Mouse (Mus musculus) MEL (cell line): Measurements from ENCODE around the gene Cog6. TPM values are rescaled to one million over a fixed set of nuclear protein-coding genes. Genes with fewer than 3 reads are reported as not detected.

ENCODE experiments used
- DNase-seq: peaks from one replicate; pipeline ENCODE4 v3.0.0; 2011; ENCODE audit warnings: low read depth, low spot score
- H3K27ac ChIP-seq: 2 replicates; pipeline ENCODE4 v1.5.1; 2012; ENCODE audit warnings: low read depth, mild to moderate bottlenecking, control low read depth, low read length, moderate library complexity; ENCODE audit not compliant: control insufficient read depth
- H3K27me3 ChIP-seq, 2 experiments: fragments of 150-350 bp in 1 of 2; sonication (generic) in 1 of 2; 2 replicates each; pipeline ENCODE4 v1.6.1; 2012; ENCODE audit warnings: low read length in 2 of 2, mild to moderate bottlenecking in 2 of 2, improper control_type of control experiment in 1 of 2, moderate library complexity in 1 of 2; ENCODE audit not compliant: insufficient read depth in 2 of 2, control insufficient read depth in 1 of 2
- H3K36me3 ChIP-seq, 2 experiments: 2 replicates each; pipeline ENCODE4 v1.6.1; 2012 to 2014; ENCODE audit warnings: low read length in 2 of 2, improper control_type of control experiment in 1 of 2, inconsistent platforms in 1 of 2, mild to moderate bottlenecking in 1 of 2; ENCODE audit not compliant: insufficient read depth in 2 of 2, control insufficient read depth in 1 of 2
- H3K4me1 ChIP-seq, 2 experiments: fragments of 150-350 bp in 1 of 2; sonication (generic) in 1 of 2; 2 replicates each; pipeline ENCODE4 v1.6.1; 2012; ENCODE audit warnings: low read length in 2 of 2, improper control_type of control experiment in 1 of 2, mild to moderate bottlenecking in 1 of 2; ENCODE audit not compliant: insufficient read depth in 2 of 2, control insufficient read depth in 1 of 2
- H3K4me3 ChIP-seq, 2 experiments: fragments of 150-350 bp in 1 of 2; sonication (generic) in 1 of 2; 2 replicates each; pipeline ENCODE4 v1.5.1; 2012; ENCODE audit warnings: low read depth in 2 of 2, low read length in 2 of 2, mild to moderate bottlenecking in 2 of 2, moderate library complexity in 2 of 2, control low read depth in 1 of 2, improper control_type of control experiment in 1 of 2; ENCODE audit not compliant: control insufficient read depth in 1 of 2, insufficient read depth in 1 of 2
- H3K79me2 ChIP-seq: 2 replicates; pipeline ENCODE4 v1.6.1; 2012; ENCODE audit warnings: mild to moderate bottlenecking, low read length, moderate library complexity; ENCODE audit not compliant: control insufficient read depth, poor library complexity, insufficient read depth
- H3K9ac ChIP-seq: 2 replicates; pipeline ENCODE4 v1.6.1; 2012; ENCODE audit warnings: low read depth, mild to moderate bottlenecking, control low read depth, low read length, moderate library complexity; ENCODE audit not compliant: control insufficient read depth, poor library complexity, severe bottlenecking
- H3K9me3 ChIP-seq: fragments of 150-350 bp; sonication (generic); replicated peaks from 2 replicates; pipeline ENCODE4 v1.6.1; 2012; ENCODE audit warnings: mild to moderate bottlenecking, low read length, improper control_type of control experiment, moderate library complexity; ENCODE audit not compliant: insufficient read depth
- BHLHE40 ChIP-seq: IDR thresholded peaks from 2 replicates; pipeline ENCODE4 v1.6.1; 2012; ENCODE audit warnings: low read depth, mild to moderate bottlenecking, inconsistent platforms, low read length, improper control_type of control experiment, borderline replicate concordance
- CTCF ChIP-seq, 3 experiments: IDR thresholded peaks in 2 of 3; conservative IDR thresholded peaks in 1 of 3; 2 replicates each; pipeline ENCODE4 v1.5.1; 2011 to 2012; ENCODE audit warnings: low read length in 3 of 3, low read depth in 2 of 3, mild to moderate bottlenecking in 2 of 3, improper control_type of control experiment in 1 of 3, inconsistent platforms in 1 of 3, mixed read lengths in 1 of 3, moderate library complexity in 1 of 3; ENCODE audit not compliant: control insufficient read depth in 1 of 3, insufficient read depth in 1 of 3, poor library complexity in 1 of 3, severe bottlenecking in 1 of 3
- EP300 ChIP-seq, 2 experiments: IDR thresholded peaks; 2 replicates each; pipeline ENCODE4 v1.6.1; 2011; ENCODE audit warnings: improper control_type of control experiment in 2 of 2, low read length in 2 of 2, low read depth in 1 of 2, mild to moderate bottlenecking in 1 of 2
- KAT2A ChIP-seq: conservative IDR thresholded peaks from 2 replicates; pipeline ENCODE4 v1.6.1; 2012; ENCODE audit warnings: low read depth, low read length, improper control_type of control experiment, inconsistent platforms
- MEF2A ChIP-seq: IDR thresholded peaks from 2 replicates; pipeline ENCODE4 v1.6.1; 2014; ENCODE audit warnings: low read depth, mild to moderate bottlenecking, inconsistent platforms, low read length, improper control_type of control experiment; ENCODE audit not compliant: poor library complexity, insufficient replicate concordance, severe bottlenecking; ENCODE audit errors: extremely low read depth
- MYB ChIP-seq: IDR thresholded peaks from 2 replicates; pipeline ENCODE4 v1.6.1; 2011; ENCODE audit warnings: mild to moderate bottlenecking, low read depth, low read length, improper control_type of control experiment
- POLR2A ChIP-seq, 2 experiments: IDR thresholded peaks; 2 replicates each; pipeline ENCODE4 v1.6.1; 2011 to 2012; ENCODE audit warnings: low read length in 2 of 2, mild to moderate bottlenecking in 2 of 2, control low read depth in 1 of 2, improper control_type of control experiment in 1 of 2, low read depth in 1 of 2, moderate library complexity in 1 of 2; ENCODE audit not compliant: control insufficient read depth in 1 of 2, insufficient read depth in 1 of 2, poor library complexity in 1 of 2
- RAD21 ChIP-seq: IDR thresholded peaks from 2 replicates; pipeline ENCODE4 v1.6.1; 2011; ENCODE audit warnings: mild to moderate bottlenecking, low read depth, low read length, improper control_type of control experiment
- SIN3A ChIP-seq: IDR thresholded peaks from 2 replicates; pipeline ENCODE4 v1.6.1; 2012; ENCODE audit warnings: low read length, improper control_type of control experiment, inconsistent platforms
- SMC3 ChIP-seq: IDR thresholded peaks from 2 replicates; pipeline ENCODE4 v1.6.1; 2011; ENCODE audit warnings: low read depth, low read length, improper control_type of control experiment
- USF1 ChIP-seq: IDR thresholded peaks from 2 replicates; pipeline ENCODE4 v1.6.1; 2014; ENCODE audit warnings: low read depth, mild to moderate bottlenecking, inconsistent platforms, low read length, improper control_type of control experiment, moderate library complexity
- ZC3H11A ChIP-seq: IDR thresholded peaks from 2 replicates; pipeline ENCODE4 v1.6.1; 2012; ENCODE audit warnings: low read depth, mild to moderate bottlenecking, inconsistent platforms, low read length, improper control_type of control experiment
- ZNF384 ChIP-seq: IDR thresholded peaks from 2 replicates; pipeline ENCODE4 v1.6.1; 2012; ENCODE audit warnings: low read depth, mild to moderate bottlenecking, inconsistent platforms, low read length, improper control_type of control experiment
- polyA plus RNA-seq, 2 experiments: library from polyadenylated mRNA; stranded (reverse) in 1 of 2; unstranded in 1 of 2; fragments of >175 nt in 1 of 2; fragments of >200 nt in 1 of 2; gene quantifications; 2 replicates each; pipeline versions ENCODE4 v1.2.1 to v1.2.4; 2012; ENCODE audit warnings: low replicate concordance in 2 of 2, low read depth in 1 of 2; ENCODE audit not compliant: insufficient read length in 2 of 2, insufficient read depth in 1 of 2, missing spikeins in 1 of 2
- total RNA-seq: library from RNA; depleted of rRNA; stranded (reverse); fragments of 300-350 nt; gene quantifications from 2 replicates; pipeline ENCODE4 v1.2.3, GENCODE M21; 2012

Cog6 gene
- total and polyA plus RNA-seq, 3 experiments, result 15.6 to 21.6 TPM; not detected in 1

- no peaks in the 10 kb centered on the region for H3K36me3 ChIP-seq
- H3K4me1 ChIP-seq, result no peaks in the 10 kb centered on the region; a peak in 1 of 4 replicates
- no peaks in the 10 kb centered on the region for H3K79me2 ChIP-seq
- H3K27me3 ChIP-seq, result no peaks in the 10 kb centered on the region; a peak in 1 of 4 replicates
- no peak overlapping the region for H3K4me3 ChIP-seq
- no peak for TF ChIP-seq SIN3A
- TF ChIP-seq ZC3H11A, result peak; percentile 30; the same call in 1 of the 2 replicates
- no peak for TF ChIP-seq USF1
- peak; percentile 73 for TF ChIP-seq SMC3
- peak; percentile 38 for TF ChIP-seq RAD21
- TF ChIP-seq KAT2A, result no peak
- TF ChIP-seq CTCF (IDR thresholded peaks at IDR 0.05 in 2 of 3, conservative IDR thresholded peaks at IDR 0.05 in 1 of 3; ENCODE audit: control insufficient read depth in 1 of 3, insufficient read depth in 1 of 3, low read depth in 2 of 3, low read length in 3 of 3, poor library complexity in 1 of 3, severe bottlenecking in 1 of 3), result peak; percentile 21 to 70 (median 63); a peak in 5 of 6 replicates
- no peak for TF ChIP-seq MYB
- no peak for TF ChIP-seq POLR2A (IDR thresholded peaks at IDR 0.05; ENCODE audit: control insufficient read depth in 1 of 2, insufficient read depth in 1 of 2, low read depth in 1 of 2, low read length in 2 of 2, poor library complexity in 1 of 2)
- TF ChIP-seq ZNF384, result no peak
- no peak for TF ChIP-seq BHLHE40
- TF ChIP-seq, all 39 proteins: peak for 4
- no peaks in the 10 kb centered on the region for H3K9me3 ChIP-seq
- no peak overlapping the region for H3K27ac ChIP-seq
- peak; percentile 46 for DNase-seq
- no peak overlapping the region for H3K9ac ChIP-seq
Measured at GRCm38 (mm10) chr3:52974674-52975556, 42.1 kb downstream of the Cog6 start.

- Histone ChIP-seq H3K4me1 (no peaks in the 10 kb centered on the region; a peak in 1 of 4 replicates), H3K9me3 (no peaks in the 10 kb centered on the region), H3K4me3 (no peak overlapping the region), H3K79me2 (no peaks in the 10 kb centered on the region), H3K9ac (no peak overlapping the region), H3K27me3 (no peaks in the 10 kb centered on the region; a peak in 1 of 4 replicates), H3K27ac (no peak overlapping the region), H3K36me3 (no peaks in the 10 kb centered on the region)
- DNase-seq, result peak; percentile 19
- TF ChIP-seq BHLHE40 (peak; percentile 52; the same call in 1 of the 2 replicates), EP300 (IDR thresholded peaks at IDR 0.05; ENCODE audit: low read depth in 1 of 2, low read length in 2 of 2) (peak in 1 of 2 experiments; percentile 49; a peak in 2 of 4 replicates), MEF2A (no peak)
Measured at GRCm38 (mm10) chr3:52972916-52973315, 44.1 kb downstream of the Cog6 start.
